Mouse (Mus musculus): ENCODE results near the gene Nup133. TPM values are rescaled to one million over a fixed set of nuclear protein-coding genes. Genes with fewer than 3 reads are reported as not detected.

Nup133 gene
- total RNA-seq (2017), result 24.5 and 26.6 TPM in 2 replicates

GRCm38 (mm10) chr8:123948942-123949685 is at the start of gene Nup133:
Gene Nup133 (minus strand): TSS chr8:123949265.
- peak; percentile 87 to 95 for ATAC-seq (replicated peaks in 1 of 2; ENCODE audit: insufficient read depth in 1 of 2, low FRiP score in 2 of 2, low TSS enrichment in 1 of 2, low read depth in 1 of 2, poor library complexity in 2 of 2, severe bottlenecking in 2 of 2)

- no peak for ATAC-seq (replicated peaks in 1 of 2; ENCODE audit: insufficient read depth in 1 of 2, low FRiP score in 2 of 2, low TSS enrichment in 1 of 2, low read depth in 1 of 2, poor library complexity in 2 of 2, severe bottlenecking in 2 of 2)
Observed at GRCm38 (mm10) chr8:123993997-123994396, 44.9 kb upstream of the Nup133 start.

GRCm38 (mm10) chr8:123993597-123993996 is 44.5 kb upstream of the Nup133 start:
- no peak for ATAC-seq (replicated peaks in 1 of 2; ENCODE audit: insufficient read depth in 1 of 2, low FRiP score in 2 of 2, low TSS enrichment in 1 of 2, low read depth in 1 of 2, poor library complexity in 2 of 2, severe bottlenecking in 2 of 2)

GRCm38 (mm10) chr8:123992587-123992986 is 43.5 kb upstream of the Nup133 start:
- no peak for ATAC-seq (replicated peaks in 1 of 2; ENCODE audit: insufficient read depth in 1 of 2, low FRiP score in 2 of 2, low TSS enrichment in 1 of 2, low read depth in 1 of 2, poor library complexity in 2 of 2, severe bottlenecking in 2 of 2)

DNA sequence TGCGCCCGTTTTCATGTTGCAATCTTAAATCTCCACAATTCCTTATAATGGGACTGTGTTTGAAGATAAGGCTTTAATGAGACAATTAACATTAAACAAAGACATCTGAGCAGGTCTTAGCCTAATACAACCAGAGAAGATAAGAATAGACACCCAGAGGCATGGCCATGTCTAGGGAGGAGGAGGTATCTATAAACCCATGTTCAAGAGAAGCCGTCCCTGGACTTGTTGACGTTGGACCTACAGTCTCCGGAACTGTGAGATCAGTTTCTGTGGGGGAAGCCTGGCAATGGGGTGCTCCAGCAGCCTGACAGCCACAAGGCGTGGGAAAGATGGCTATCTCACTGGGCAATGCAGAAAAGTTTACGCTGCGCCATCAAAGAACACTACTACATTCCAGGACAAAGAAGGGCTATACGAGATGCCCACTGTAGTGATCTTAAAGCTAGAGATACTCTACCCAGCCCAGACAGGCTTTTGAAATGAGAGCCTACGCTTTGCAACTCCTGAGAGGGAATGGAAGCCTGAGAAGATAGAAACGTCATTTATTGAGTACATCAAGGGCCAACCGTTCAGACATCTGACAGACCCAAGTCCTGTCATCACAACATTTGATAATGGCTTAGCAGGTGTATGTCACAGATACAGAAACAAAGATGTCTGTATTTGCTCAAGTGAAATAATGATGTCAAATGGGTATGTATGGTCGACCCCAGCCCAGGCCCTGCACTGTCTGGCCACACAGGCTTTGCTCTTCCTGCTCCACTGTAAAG is 41.4 kb upstream of the Nup133 start:
- ATAC-seq (replicated peaks in 1 of 2; ENCODE audit: insufficient read depth in 1 of 2, low FRiP score in 2 of 2, low TSS enrichment in 1 of 2, low read depth in 1 of 2, poor library complexity in 2 of 2, severe bottlenecking in 2 of 2), result no peak

GRCm38 (mm10) chr8:123989128-123989527 is 40.1 kb upstream of the Nup133 start:
- peak in 1 of 2 experiments; percentile 10; a peak in 1 of 4 replicates for ATAC-seq (replicated peaks in 1 of 2; ENCODE audit: insufficient read depth in 1 of 2, low FRiP score in 2 of 2, low TSS enrichment in 1 of 2, low read depth in 1 of 2, poor library complexity in 2 of 2, severe bottlenecking in 2 of 2)

- peak; percentile 49 to 74 for ATAC-seq (replicated peaks in 1 of 2; ENCODE audit: insufficient read depth in 1 of 2, low FRiP score in 2 of 2, low TSS enrichment in 1 of 2, low read depth in 1 of 2, poor library complexity in 2 of 2, severe bottlenecking in 2 of 2)
Observed at GRCm38 (mm10) chr8:123988605-123989038, 39.6 kb upstream of the Nup133 start.

GRCm38 (mm10) chr8:123982826-123983400 is 33.8 kb upstream of the Nup133 start, which contains the start of gene Abcb10:
Gene Abcb10 (minus strand): TSS chr8:123983122.
- peak; percentile 54 to 79 for ATAC-seq (replicated peaks in 1 of 2; ENCODE audit: insufficient read depth in 1 of 2, low FRiP score in 2 of 2, low TSS enrichment in 1 of 2, low read depth in 1 of 2, poor library complexity in 2 of 2, severe bottlenecking in 2 of 2)

DNA sequence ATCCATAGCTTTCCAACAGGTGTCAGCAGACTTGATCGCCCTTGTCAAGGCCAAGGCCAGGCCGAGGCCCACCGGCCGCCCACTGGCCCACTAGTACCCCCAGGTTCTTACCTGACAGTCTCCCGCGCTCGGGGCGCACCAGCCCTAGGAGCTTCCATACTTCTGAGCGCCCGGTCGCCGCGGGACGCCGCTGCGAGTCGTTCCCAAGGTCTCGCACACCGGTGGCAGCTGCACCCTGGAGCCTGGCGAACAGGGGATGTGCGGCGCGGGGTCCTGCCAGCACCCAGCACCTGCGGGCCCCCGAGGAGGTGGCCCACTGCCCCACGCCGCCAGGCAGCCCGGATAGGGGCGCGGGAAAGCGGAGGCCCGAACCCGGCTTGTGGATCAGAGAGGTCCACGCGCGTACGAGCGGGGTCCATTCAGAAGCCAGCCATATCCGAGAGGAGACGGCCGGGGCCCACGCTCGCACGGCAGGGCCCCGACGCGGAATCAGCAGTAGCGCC is 33.3 kb upstream of the Nup133 start:
- ATAC-seq (replicated peaks in 1 of 2; ENCODE audit: insufficient read depth in 1 of 2, low FRiP score in 2 of 2, low TSS enrichment in 1 of 2, low read depth in 1 of 2, poor library complexity in 2 of 2, severe bottlenecking in 2 of 2), result no peak; a peak in 1 of 4 replicates

DNA sequence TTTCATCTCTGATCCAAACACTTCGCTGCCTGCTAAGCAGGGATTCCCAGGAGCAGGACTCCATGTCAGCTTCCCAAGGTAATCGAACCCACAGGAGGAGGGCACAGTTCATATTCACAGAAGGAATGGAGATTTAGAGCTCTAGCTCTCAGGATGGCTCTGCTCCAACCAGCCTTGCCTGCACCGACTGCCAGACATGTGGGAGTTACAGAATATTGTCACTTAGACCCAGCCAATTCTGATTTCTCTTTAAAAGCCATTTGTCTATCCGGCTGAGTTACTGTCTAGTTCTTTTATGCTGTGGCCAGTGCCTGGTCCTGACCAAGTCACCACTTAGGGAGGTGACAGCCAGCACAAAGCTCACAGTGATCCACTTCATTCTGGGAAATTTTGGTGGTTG is 32.6 kb upstream of the Nup133 start:
- ATAC-seq (replicated peaks in 1 of 2; ENCODE audit: insufficient read depth in 1 of 2, low FRiP score in 2 of 2, low TSS enrichment in 1 of 2, low read depth in 1 of 2, poor library complexity in 2 of 2, severe bottlenecking in 2 of 2), result no peak

- ATAC-seq (replicated peaks in 1 of 2; ENCODE audit: insufficient read depth in 1 of 2, low FRiP score in 2 of 2, low TSS enrichment in 1 of 2, low read depth in 1 of 2, poor library complexity in 2 of 2, severe bottlenecking in 2 of 2), result no peak
Observed at GRCm38 (mm10) chr8:123980239-123980638, 31.2 kb upstream of the Nup133 start.

DNA sequence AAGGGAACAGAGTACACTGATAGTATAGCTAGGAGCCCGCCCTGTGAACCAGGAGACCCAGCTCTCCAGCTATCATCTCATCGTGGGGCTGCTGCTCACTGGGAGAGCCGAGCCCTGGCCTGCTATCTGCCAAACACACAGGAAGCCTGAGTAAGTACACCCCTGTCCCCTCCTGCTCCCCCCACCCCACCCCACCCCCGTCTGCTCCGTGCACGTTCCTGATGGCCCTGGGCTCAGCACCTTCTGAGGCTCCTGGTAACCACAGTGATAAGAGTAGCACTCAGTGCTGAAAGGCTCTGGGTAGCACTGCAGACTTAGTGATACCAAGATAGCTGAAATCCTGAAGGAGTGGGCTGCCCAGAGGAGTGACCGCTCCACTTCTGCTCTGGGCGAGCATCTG is 29.9 kb upstream of the Nup133 start:
- no peak for ATAC-seq (replicated peaks in 1 of 2; ENCODE audit: insufficient read depth in 1 of 2, low FRiP score in 2 of 2, low TSS enrichment in 1 of 2, low read depth in 1 of 2, poor library complexity in 2 of 2, severe bottlenecking in 2 of 2)

DNA sequence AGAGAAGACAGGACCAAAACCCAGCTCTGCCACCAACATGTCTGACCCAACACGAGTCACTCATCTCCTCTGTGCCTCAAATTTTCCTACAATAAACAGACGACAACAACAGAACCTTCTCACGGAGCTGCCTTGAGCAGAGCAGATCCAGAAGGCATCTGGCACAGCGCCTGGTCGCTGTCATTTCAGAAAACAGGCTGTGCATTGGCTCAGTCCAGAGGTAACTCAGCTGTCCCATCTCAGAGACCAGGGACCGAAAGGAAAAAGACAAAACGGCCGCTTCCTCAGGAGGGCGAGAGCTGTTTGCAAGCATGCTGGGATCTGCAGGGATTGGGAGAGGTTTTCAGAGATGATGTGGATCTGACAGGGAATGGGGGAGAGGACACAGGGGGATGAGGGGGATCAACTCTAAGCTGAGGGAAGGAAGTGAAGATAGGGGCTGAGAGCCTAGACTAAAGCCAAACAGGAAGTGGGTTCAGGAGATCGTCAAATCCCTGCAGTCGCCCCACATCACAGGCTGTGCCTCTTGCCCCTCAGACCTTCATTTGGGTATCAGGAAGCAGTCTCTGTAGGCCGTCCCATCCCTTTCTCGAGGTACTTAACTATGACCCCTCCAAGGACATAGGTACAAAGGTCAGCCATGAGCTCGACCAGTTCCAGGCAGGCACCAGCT is 29.2 kb upstream of the Nup133 start:
- ATAC-seq (replicated peaks in 1 of 2; ENCODE audit: insufficient read depth in 1 of 2, low FRiP score in 2 of 2, low TSS enrichment in 1 of 2, low read depth in 1 of 2, poor library complexity in 2 of 2, severe bottlenecking in 2 of 2), result peak; percentile 10 to 28; a peak in 1 of 4 replicates

DNA sequence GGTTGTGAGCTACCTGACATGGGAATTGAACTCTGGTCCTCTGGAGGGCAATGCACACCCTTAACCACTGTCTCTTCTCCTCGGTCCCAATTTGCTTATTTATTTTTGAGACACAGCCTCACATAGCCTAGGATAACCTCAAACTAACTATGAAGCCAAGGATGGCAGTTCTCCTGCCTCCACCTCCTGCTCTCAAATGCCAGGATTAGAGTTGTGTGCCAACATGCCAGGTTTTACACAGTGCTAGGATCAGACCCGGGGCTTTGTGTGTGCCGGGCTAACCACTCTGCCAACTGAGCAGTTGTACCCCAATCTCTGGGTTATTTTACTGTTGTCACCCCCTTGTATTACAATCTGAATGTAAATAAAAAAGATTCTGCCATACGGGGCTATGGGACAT is 28.4 kb upstream of the Nup133 start:
- no peak for ATAC-seq (replicated peaks in 1 of 2; ENCODE audit: insufficient read depth in 1 of 2, low FRiP score in 2 of 2, low TSS enrichment in 1 of 2, low read depth in 1 of 2, poor library complexity in 2 of 2, severe bottlenecking in 2 of 2)

- ATAC-seq (replicated peaks in 1 of 2; ENCODE audit: insufficient read depth in 1 of 2, low FRiP score in 2 of 2, low TSS enrichment in 1 of 2, low read depth in 1 of 2, poor library complexity in 2 of 2, severe bottlenecking in 2 of 2), result no peak
Observed at GRCm38 (mm10) chr8:123973495-123973894, 24.4 kb upstream of the Nup133 start.

DNA sequence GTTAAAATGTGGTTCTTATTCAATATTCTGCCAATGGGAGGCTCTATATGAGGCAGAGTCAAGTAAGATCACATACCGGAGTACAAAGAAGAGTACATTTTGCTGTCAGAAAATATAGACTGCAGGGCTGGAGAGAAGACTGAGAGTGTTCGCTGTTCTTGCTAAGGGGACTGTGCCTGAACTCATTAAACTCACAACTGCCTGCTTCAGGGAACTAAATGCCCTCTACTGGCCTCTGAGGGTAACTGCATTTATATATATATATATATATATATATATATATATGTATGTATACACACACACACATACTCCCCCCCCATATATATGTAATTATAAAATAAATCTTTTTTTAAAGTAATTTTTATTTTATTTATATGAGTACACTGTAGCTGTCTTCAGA is 17.8 kb upstream of the Nup133 start:
- no peak for ATAC-seq (replicated peaks in 1 of 2; ENCODE audit: insufficient read depth in 1 of 2, low FRiP score in 2 of 2, low TSS enrichment in 1 of 2, low read depth in 1 of 2, poor library complexity in 2 of 2, severe bottlenecking in 2 of 2)

DNA sequence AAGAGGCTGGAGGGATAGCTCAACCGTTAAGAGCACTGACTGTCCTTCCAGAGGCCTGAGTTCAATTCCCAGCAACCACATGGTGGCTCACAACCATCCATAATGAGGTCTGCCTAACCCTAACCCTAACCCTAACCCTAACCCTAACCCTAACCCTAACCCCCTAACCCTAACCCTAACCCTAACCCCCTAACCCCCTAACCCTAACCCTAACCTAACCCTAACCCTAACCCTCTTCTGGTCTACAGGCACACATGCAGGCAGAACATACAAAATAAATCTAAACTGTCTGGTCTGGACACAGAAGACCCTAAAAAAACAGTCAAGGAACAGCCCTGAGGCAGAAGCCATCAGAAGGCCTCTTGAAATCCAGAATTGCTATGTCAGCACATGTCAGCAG is 12.3 kb upstream of the Nup133 start:
- no peak for ATAC-seq (replicated peaks in 1 of 2; ENCODE audit: insufficient read depth in 1 of 2, low FRiP score in 2 of 2, low TSS enrichment in 1 of 2, low read depth in 1 of 2, poor library complexity in 2 of 2, severe bottlenecking in 2 of 2)

Data from hematopoietic stem cell, adult 5-6 weeks (primary cell).